Mouse (Mus musculus) embryonic fibroblast, embryonic 13.5 days (primary cell): Measurements from ENCODE around the gene Ctnna3. TPM values are rescaled to one million over a fixed set of nuclear protein-coding genes. Genes with fewer than 3 reads are reported as not detected.
"Not testable (repeated sequence)": the region's sequence is repeated elsewhere in the genome, so short reads cannot be mapped to it uniquely, and the experiment has no call there.

ENCODE experiments used
- H3K27ac ChIP-seq: 2 replicates; pipeline ENCODE4 v1.5.1; 2012; ENCODE audit warnings: low read length, control low read depth, inconsistent platforms; ENCODE audit not compliant: insufficient read depth
- H3K4me1 ChIP-seq: 2 replicates; pipeline ENCODE4 v1.6.1; 2011; ENCODE audit warnings: low read length; ENCODE audit not compliant: control insufficient read depth, insufficient read depth
- H3K4me3 ChIP-seq: 2 replicates; pipeline ENCODE4 v1.5.1; 2011; ENCODE audit warnings: mild to moderate bottlenecking, control low read depth, low read length; ENCODE audit not compliant: insufficient read depth
- CTCF ChIP-seq: IDR thresholded peaks from 2 replicates; pipeline ENCODE4 v1.5.1; 2011; ENCODE audit warnings: mild to moderate bottlenecking, control low read depth, low read length, moderate library complexity, borderline replicate concordance; ENCODE audit not compliant: insufficient read depth
- POLR2A ChIP-seq: IDR thresholded peaks from 2 replicates; pipeline ENCODE4 v1.6.1; 2011; ENCODE audit warnings: low read depth, mild to moderate bottlenecking, control low read depth, low read length, moderate library complexity
- polyA plus RNA-seq: library from polyadenylated mRNA; stranded (reverse); fragments of >200 nt; gene quantifications from 2 replicates; pipeline ENCODE4 v1.2.4, GENCODE M21; 2011; ENCODE audit warnings: low read depth; ENCODE audit not compliant: missing spikeins, insufficient read length

Ctnna3 gene
- polyA plus RNA-seq, 1 experiment, result 0.14 TPM

GRCm38 (mm10) chr10:64675796-64676195, 1245.9 kb downstream of the Ctnna3 start:
- no peak overlapping the region for H3K27ac ChIP-seq
- no peak for TF ChIP-seq CTCF
- TF ChIP-seq POLR2A, result no peak
- H3K4me1 ChIP-seq, result no peaks in the 10 kb centered on the region
- no peak overlapping the region for H3K4me3 ChIP-seq

- no peaks in the 10 kb centered on the region for H3K4me1 ChIP-seq
- no peak overlapping the region for H3K27ac ChIP-seq
- H3K4me3 ChIP-seq, result no peak overlapping the region
- TF ChIP-seq CTCF (no peak), POLR2A (no peak)
Observed at GRCm38 (mm10) chr10:64710017-64710416, 1280.1 kb downstream of the Ctnna3 start.

DNA sequence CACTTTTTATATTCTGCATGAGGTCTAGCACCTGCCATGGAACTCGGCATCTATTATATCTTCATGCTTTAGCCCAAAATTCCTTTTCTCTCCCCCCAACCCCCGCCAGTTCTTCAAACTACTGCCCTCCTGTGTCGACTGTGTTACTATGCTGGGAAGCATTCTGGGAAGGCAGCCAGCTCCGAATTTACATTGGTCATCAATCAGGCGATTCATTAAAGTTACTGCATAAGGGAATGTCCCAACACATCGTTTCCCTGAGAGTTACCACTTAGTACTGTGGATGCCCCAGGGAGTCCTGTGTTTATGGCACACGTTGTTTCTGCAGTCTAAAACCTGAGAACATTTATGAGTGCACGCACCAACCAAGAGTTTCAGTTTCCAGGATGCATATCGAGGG, 1288.1 kb downstream of the Ctnna3 start:
- Histone ChIP-seq H3K27ac (no peak overlapping the region), H3K4me1 (no peaks in the 10 kb centered on the region), H3K4me3 (no peak overlapping the region)
- TF ChIP-seq POLR2A, result no peak
- no peak for TF ChIP-seq CTCF

GRCm38 (mm10) chr10:64735692-64736091, 1305.8 kb downstream of the Ctnna3 start:
- TF ChIP-seq CTCF, result no peak
- no peak for TF ChIP-seq POLR2A

GRCm38 (mm10) chr10:64736616-64737015, 1306.7 kb downstream of the Ctnna3 start:
- TF ChIP-seq CTCF, result no peak
- TF ChIP-seq POLR2A, result no peak
- no peak overlapping the region for H3K4me3 ChIP-seq
- H3K4me1 ChIP-seq, result no peaks in the 10 kb centered on the region
- H3K27ac ChIP-seq, result no peak overlapping the region

More at GRCm38 (mm10) chr10:64735692-64736091, 1305.8 kb downstream of the Ctnna3 start:
- H3K4me1 ChIP-seq, result no peaks in the 10 kb centered on the region
- no peak overlapping the region for H3K4me3 ChIP-seq
- H3K27ac ChIP-seq, result no peak overlapping the region

DNA sequence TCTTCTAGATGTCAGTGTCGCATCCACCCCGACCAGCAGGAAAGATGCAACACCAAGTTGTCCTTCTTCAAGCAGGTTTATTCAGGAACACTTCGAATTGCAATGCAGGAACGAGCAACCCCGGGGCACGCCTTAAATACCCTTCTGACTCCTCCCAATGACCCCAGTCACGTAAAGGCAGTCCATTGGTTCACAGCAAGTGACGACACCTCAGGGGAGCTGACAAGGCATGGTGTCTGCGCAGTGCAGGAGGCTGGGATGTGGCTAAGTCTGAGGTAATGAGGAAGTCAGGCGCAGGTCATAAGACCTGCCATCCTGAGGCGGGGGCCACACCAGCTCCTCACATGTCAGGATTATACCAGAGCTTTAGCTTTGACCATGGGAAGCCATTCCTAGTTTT, 1311.8 kb downstream of the Ctnna3 start:
- H3K27ac ChIP-seq, H3K4me1 ChIP-seq: not testable (repeated sequence)

GRCm38 (mm10) chr10:64744099-64744498, 1314.2 kb downstream of the Ctnna3 start:
- not testable (repeated sequence) for H3K27ac ChIP-seq

More for the DNA sequence above, 1311.8 kb downstream of the Ctnna3 start:
- H3K4me3 ChIP-seq, result not testable (repeated sequence)

DNA sequence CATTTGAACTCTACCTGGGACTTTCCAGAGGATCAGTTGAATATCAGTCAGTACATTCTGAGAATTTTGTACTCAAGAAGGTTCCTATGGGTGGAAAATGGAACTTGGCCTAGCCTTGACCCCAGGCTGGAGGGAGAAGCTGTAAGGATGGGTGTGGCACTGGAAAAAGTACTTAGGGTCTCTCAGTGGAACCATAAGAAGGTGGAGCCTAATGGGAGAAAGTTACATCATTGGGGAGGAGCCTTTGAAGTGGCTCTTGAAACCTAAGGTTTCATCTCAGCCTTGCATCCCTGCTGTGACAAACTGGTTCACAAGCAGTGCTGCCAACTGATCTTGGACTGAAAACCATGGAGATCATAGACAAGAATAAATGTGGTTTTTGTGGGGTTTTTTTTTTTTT, 1318.8 kb downstream of the Ctnna3 start:
- TF ChIP-seq POLR2A (no peak), CTCF (no peak)
- Histone ChIP-seq H3K4me3 (no peak overlapping the region), H3K4me1 (no peaks in the 10 kb centered on the region; the same call in 1 of the 2 replicates), H3K27ac (no peak overlapping the region)

More at GRCm38 (mm10) chr10:64744099-64744498, 1314.2 kb downstream of the Ctnna3 start:
- not testable (repeated sequence) for H3K4me1 ChIP-seq, H3K4me3 ChIP-seq

DNA sequence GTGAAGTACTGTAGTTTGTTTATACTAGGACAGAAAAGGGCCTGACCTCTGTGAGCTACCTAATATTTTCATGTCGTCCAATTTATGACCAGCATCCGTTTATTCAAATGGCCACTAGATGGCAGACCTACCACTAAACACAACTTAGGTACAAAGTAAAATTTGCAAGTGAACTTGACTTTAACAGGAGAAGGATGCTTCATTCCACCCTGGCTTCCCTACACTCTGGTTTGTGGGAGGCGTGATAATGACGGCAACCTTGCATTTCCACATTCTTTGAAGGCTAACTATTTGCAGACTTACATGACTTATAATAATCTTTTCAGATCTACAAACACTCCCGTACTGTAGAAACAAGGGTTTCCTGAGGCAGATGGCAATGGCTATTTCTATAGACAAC, 1320.9 kb downstream of the Ctnna3 start:
- no peak for TF ChIP-seq CTCF
- TF ChIP-seq POLR2A, result no peak
- Histone ChIP-seq H3K4me3 (no peak overlapping the region), H3K27ac (no peak overlapping the region), H3K4me1 (no peaks in the 10 kb centered on the region)

GRCm38 (mm10) chr10:64836315-64836714, 1406.4 kb downstream of the Ctnna3 start:
- Histone ChIP-seq H3K4me1 (peaks cover 4% of the 10 kb centered on the region; the same call in 1 of the 2 replicates), H3K27ac (no peak overlapping the region), H3K4me3 (no peak overlapping the region)
- TF ChIP-seq CTCF, result no peak
- TF ChIP-seq POLR2A, result no peak

GRCm38 (mm10) chr10:64861439-64861838, 1431.5 kb downstream of the Ctnna3 start:
- TF ChIP-seq POLR2A (no peak), CTCF (no peak)
- Histone ChIP-seq H3K27ac (no peak overlapping the region), H3K4me3 (no peak overlapping the region), H3K4me1 (no peaks in the 10 kb centered on the region)
